27 mouse cellular contexts compared by ENCODE assay signal in the genomic region with DNA sequence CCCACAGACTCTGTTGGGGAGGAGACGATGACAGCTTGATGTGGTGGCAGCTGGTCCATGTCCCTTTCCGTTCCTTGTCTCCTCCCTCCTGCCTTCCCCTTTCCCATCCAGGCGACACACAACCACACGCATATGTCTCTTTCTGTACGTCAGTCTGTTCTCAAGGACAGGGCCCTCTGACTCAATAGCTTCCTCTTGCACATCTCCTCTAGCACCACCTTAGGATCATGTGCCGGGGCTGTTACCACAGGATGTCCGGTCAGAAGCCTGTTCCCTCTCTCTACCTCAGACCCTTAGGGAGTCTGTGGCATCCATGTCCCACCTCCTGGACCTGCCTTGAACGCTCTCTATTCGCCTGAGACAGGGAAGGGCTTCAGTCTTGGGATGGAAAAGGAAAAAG.
DNase-seq lines count a peak whose midpoint lies in the region; ATAC-seq and TF ChIP-seq lines count a peak whose summit lies in the region.
"Had no signal": no experiment of that assay in that cellular context is flagged by ENCODE, and none has a peak within 500 bp of the region (broad histone marks: within the 10 kb centered on the region; RNA-seq: fewer than 3 reads in every experiment).

No protein-coding gene starts in this region.

- DNase-seq in liver, embryonic 13.5 days = no peak
- no peak for DNase-seq in liver
- no peak for DNase-seq in lung, embryonic 14.5 days
- DNase-seq in lung, postnatal 14 days = no peak
- DNase-seq in testis, postnatal 10 days (ENCODE audit: low spot score) = no peak
- no peak for DNase-seq in layer of hippocampus, adult 11-12 months (ENCODE audit: low spot score)
- DNase-seq: adrenal gland, postnatal 10 days; adrenal gland, postnatal 36 days; B cell, adult 2 months; cerebellum, adult 18-20 months; cerebellum, adult 9-10 months; cerebellum, postnatal 14 days; gastrocnemius, postnatal 10 days; gastrocnemius, postnatal 36 days; heart, adult 18-20 months; heart, postnatal 14 days; heart, postnatal 4 days had no signal

- WGBS in liver, embryonic 13.5 days (ENCODE audit: insufficient replicate concordance) = 42% methylated on average over 9 of the region's 9 CpGs
- WGBS in lung, embryonic 14.5 days = 61% methylated on average over 9 of the region's 9 CpGs

- no peaks in the 10 kb centered on the region for H3K27me3 ChIP-seq in liver, embryonic 13.5 days
- H3K27me3 ChIP-seq in lung, embryonic 14.5 days (ENCODE audit: insufficient read depth, low read length) = no peaks in the 10 kb centered on the region
- H3K27me3 ChIP-seq in testis, adult 2 months (ENCODE audit: control insufficient read depth, insufficient read depth, low read length) = no peaks in the 10 kb centered on the region
- H3K27me3 ChIP-seq: CH12.LX; forebrain, embryonic 13.5 days; heart, embryonic 12.5 days; heart, embryonic 15.5 days had no signal

- no peaks in the 10 kb centered on the region for H3K4me1 ChIP-seq in liver, embryonic 13.5 days (replicated peaks)
- H3K4me1 ChIP-seq in lung, embryonic 14.5 days (ENCODE audit: insufficient read depth) = no peaks in the 10 kb centered on the region
- H3K4me1 ChIP-seq in testis, adult 2 months (ENCODE audit: control insufficient read depth, insufficient read depth, low read length) = no peaks in the 10 kb centered on the region
- H3K4me1 ChIP-seq: forebrain, embryonic 10.5 days; forebrain, embryonic 13.5 days; heart, embryonic 12.5 days; heart, embryonic 15.5 days had no signal

- no peak for TF ChIP-seq POLR2A in testis, adult 2 months (IDR thresholded peaks at IDR 0.05; ENCODE audit: control insufficient read depth, low read depth, low read length)

- H3K4me3 ChIP-seq in liver, embryonic 13.5 days (replicated peaks) = no peak overlapping the region
- no peak overlapping the region for H3K4me3 ChIP-seq in lung, embryonic 14.5 days (ENCODE audit: low read depth, low read length)
- H3K4me3 ChIP-seq in testis, adult 2 months (ENCODE audit: control insufficient read depth, low read depth, low read length) = peak overlapping the region; percentile 76
- H3K4me3 ChIP-seq: forebrain, embryonic 10.5 days; forebrain, embryonic 13.5 days; heart, embryonic 12.5 days; heart, embryonic 15.5 days had no signal

- no peak overlapping the region for H3K4me2 ChIP-seq in liver, embryonic 13.5 days
- no peak overlapping the region for H3K4me2 ChIP-seq in lung, embryonic 14.5 days
- H3K4me2 ChIP-seq: forebrain, embryonic 13.5 days; heart, embryonic 12.5 days; heart, embryonic 15.5 days; hindbrain, embryonic 14.5 days had no signal

- no peaks in the 10 kb centered on the region for H3K36me3 ChIP-seq in liver, embryonic 13.5 days
- H3K36me3 ChIP-seq in lung, embryonic 14.5 days (ENCODE audit: insufficient read depth) = no peaks in the 10 kb centered on the region
- H3K36me3 ChIP-seq in testis, adult 2 months (ENCODE audit: control insufficient read depth, insufficient read depth, low read length) = no peaks in the 10 kb centered on the region
- H3K36me3 ChIP-seq: forebrain, embryonic 10.5 days; G1E; heart, embryonic 12.5 days; heart, embryonic 15.5 days had no signal

- TF ChIP-seq CTCF in lung, embryonic 14.5 days (IDR thresholded peaks at IDR 0.05; ENCODE audit: low read depth) = no peak
- TF ChIP-seq CTCF in testis, adult 2 months (IDR thresholded peaks at IDR 0.05; ENCODE audit: control insufficient read depth, insufficient read depth, insufficient replicate concordance, low read depth, low read length) = no peak

- H3K9ac ChIP-seq in liver, embryonic 13.5 days = no peak overlapping the region
- H3K9ac ChIP-seq in lung, embryonic 14.5 days = no peak overlapping the region
- H3K9ac ChIP-seq: forebrain, embryonic 13.5 days; heart, embryonic 12.5 days; heart, embryonic 15.5 days; hindbrain, embryonic 14.5 days had no signal

- H3K9me3 ChIP-seq in liver, embryonic 13.5 days (replicated peaks) = no peaks in the 10 kb centered on the region
- no peaks in the 10 kb centered on the region for H3K9me3 ChIP-seq in lung, embryonic 14.5 days (ENCODE audit: low read depth, low read length)
- H3K9me3 ChIP-seq: forebrain, embryonic 10.5 days; forebrain, embryonic 13.5 days; heart, embryonic 12.5 days; heart, embryonic 15.5 days had no signal

- ATAC-seq in liver, embryonic 13.5 days (ENCODE audit: low read depth) = peak; percentile 34; the same call in 1 of the 2 replicates
- 0 out of 2 replicates have a peak, but pooled peaks have one; percentile 24 for ATAC-seq in lung, embryonic 14.5 days (ENCODE audit: insufficient read depth)
- ATAC-seq: forebrain, embryonic 13.5 days; forebrain, embryonic 16.5 days; Patski had no signal

- H3K27ac ChIP-seq in liver, embryonic 13.5 days = no peak overlapping the region
- no peak overlapping the region for H3K27ac ChIP-seq in lung, embryonic 14.5 days (ENCODE audit: low read depth)
- no peak overlapping the region for H3K27ac ChIP-seq in testis, adult 2 months (ENCODE audit: control insufficient read depth, insufficient read depth, low read depth, low read length)
- H3K27ac ChIP-seq: forebrain, embryonic 10.5 days; forebrain, embryonic 13.5 days; heart, embryonic 15.5 days; hindbrain, embryonic 14.5 days had no signal
